Mouse (Mus musculus) brain, embryonic 14.5 days (tissue): ENCODE results near the gene Itga8.

Experiments
- CTCF ChIP-seq: fragments of 200-500 bp; IDR thresholded peaks from 2 replicates; pipeline ENCODE4 v1.5.1; 2012; ENCODE audit warnings: inconsistent platforms, mild to moderate bottlenecking, moderate library complexity, borderline replicate concordance; ENCODE audit not compliant: insufficient read depth, insufficient read length; ENCODE audit errors: extremely low read depth
- POLR2A ChIP-seq: fragments of 200-500 bp; IDR thresholded peaks from 2 replicates; pipeline ENCODE4 v1.6.1; 2012; ENCODE audit warnings: mild to moderate bottlenecking, inconsistent platforms, borderline replicate concordance; ENCODE audit not compliant: poor library complexity, insufficient read depth, insufficient read length, severe bottlenecking; ENCODE audit errors: extremely low read depth

- TF ChIP-seq CTCF, result no peak
- TF ChIP-seq POLR2A, result no peak
These were observed 162.9 kb downstream of the Itga8 start for GRCm38 (mm10) chr2:12138765-12139368.
